Mouse (Mus musculus) heart, embryonic 12.5 days (tissue): ENCODE data around the gene L3mbtl2. TPM values are rescaled to one million over a fixed set of nuclear protein-coding genes. Genes with fewer than 3 reads are reported as not detected.

Experiments used
- ATAC-seq: fragments of 200-750 bp; cut with Nextera tagmentation; 2 replicates; pipeline ENCODE4 v1.8.0; 2017; ENCODE audit warnings: moderate TSS enrichment, moderate library complexity; ENCODE audit not compliant: insufficient number of reproducible peaks, low FRiP score
- H3K27ac ChIP-seq: fragments of 300-500 bp; sonication (generic); 2 replicates; pipeline ENCODE4 v1.5.1; 2016; ENCODE audit warnings: mild to moderate bottlenecking, moderate library complexity; ENCODE audit not compliant: poor library complexity, severe bottlenecking
- H3K27me3 ChIP-seq: fragments of 300-500 bp; sonication (generic); replicated peaks from 2 replicates; pipeline ENCODE4 v1.6.1; 2016; ENCODE audit warnings: mild to moderate bottlenecking, moderate library complexity
- H3K36me3 ChIP-seq: fragments of 300-500 bp; sonication (generic); 2 replicates; pipeline ENCODE4 v1.6.1; 2016; ENCODE audit warnings: mild to moderate bottlenecking, moderate library complexity
- H3K4me1 ChIP-seq: fragments of 300-500 bp; sonication (generic); replicated peaks from 2 replicates; pipeline ENCODE4 v1.6.1; 2016; ENCODE audit warnings: mild to moderate bottlenecking
- H3K4me2 ChIP-seq: fragments of 300-500 bp; sonication (generic); 2 replicates; pipeline ENCODE4 v1.6.1; 2016; ENCODE audit warnings: mild to moderate bottlenecking, moderate library complexity
- H3K4me3 ChIP-seq: fragments of 300-500 bp; sonication (generic); 2 replicates; pipeline ENCODE4 v1.5.1; 2016; ENCODE audit warnings: mild to moderate bottlenecking
- H3K9ac ChIP-seq: fragments of 300-500 bp; sonication (generic); 2 replicates; pipeline ENCODE4 v1.6.1; 2016; ENCODE audit warnings: mild to moderate bottlenecking, moderate library complexity
- H3K9me3 ChIP-seq: fragments of 300-500 bp; sonication (generic); replicated peaks from 2 replicates; pipeline ENCODE4 v1.6.1; 2016; ENCODE audit warnings: mild to moderate bottlenecking, moderate library complexity
- WGBS: fragments of 180-500 bp; shearing (Covaris S2); methylation state at CpG from one replicate; pipeline ENCODE4 v1.1.7; 2016; 5-methylcytosine and 5-hydroxymethylcytosine counted together
- polyA plus RNA-seq: library from polyadenylated mRNA; unstranded; fragments of >200 nt; fragmentation: Nextera tagmentation; extraction: Ambion mirVana; gene quantifications from 2 replicates; pipeline ENCODE4 v1.2.1, GENCODE M21; 2016

L3mbtl2 gene
- 19.4 and 20.3 TPM in 2 replicates for polyA plus RNA-seq

DNA sequence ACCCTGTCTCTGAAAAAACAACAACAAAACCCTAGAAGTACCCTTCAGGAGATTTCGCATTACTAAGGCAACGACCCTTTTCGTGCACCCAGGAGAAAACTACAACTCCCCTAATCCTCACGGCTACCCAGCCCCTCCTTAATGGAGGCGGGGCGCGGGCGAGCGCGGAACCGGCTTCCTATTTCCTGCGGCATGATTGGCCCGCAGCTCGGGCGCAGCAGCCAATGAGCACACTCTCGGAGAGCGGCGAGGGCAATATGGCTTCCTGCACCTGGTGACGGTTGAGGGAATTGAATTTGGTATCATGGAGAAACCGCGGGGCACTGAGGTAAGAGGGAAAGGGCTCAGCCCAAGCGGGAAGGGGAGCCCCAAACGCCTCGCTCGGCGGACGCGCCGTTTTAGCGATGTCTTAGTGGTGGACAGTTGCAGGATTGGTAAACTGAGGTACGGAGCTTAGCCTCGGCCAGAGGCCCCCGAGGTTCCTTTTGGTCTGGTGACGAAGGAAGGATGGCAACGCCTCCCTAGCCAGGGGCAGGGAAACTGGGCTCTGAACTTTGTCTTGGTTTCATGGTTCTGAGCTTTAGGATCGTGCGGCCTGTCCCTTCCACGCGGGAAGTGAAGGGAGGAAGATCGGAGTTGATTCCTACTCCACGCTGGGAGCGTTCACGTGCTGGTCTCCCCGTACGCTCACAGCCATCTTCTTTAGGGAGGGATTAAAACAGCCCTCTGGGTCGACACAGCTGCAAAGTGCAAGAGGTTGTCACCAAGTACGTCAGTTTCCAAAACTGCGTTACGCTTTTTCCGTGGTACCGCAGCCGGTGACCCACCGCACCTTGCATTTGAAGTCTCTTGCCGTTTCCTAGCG, at the start of gene L3mbtl2:
Gene L3mbtl2, plus strand, starts transcription at position 193 of the 865 bp plus-strand sequence.
- peak within 1 kb of the TSS; percentile 97 for H3K4me3 ChIP-seq
- H3K4me1 ChIP-seq, result peaks cover 7% of the 10 kb centered on the region
- no peaks in the 10 kb centered on the region for H3K9me3 ChIP-seq
- peak within 1 kb of the TSS; percentile 49; the same call in 1 of the 2 replicates for H3K27ac ChIP-seq
- under 1% methylated on average over 55 of the region's 55 CpGs for WGBS
- H3K9ac ChIP-seq, result peak within 1 kb of the TSS; percentile 82
- peak within 1 kb of the TSS; percentile 96 for H3K4me2 ChIP-seq
- no peaks in the 10 kb centered on the region for H3K27me3 ChIP-seq
- ATAC-seq, result peak; percentile 98
- peaks cover 22% of the 10 kb centered on the region for H3K36me3 ChIP-seq

GRCm38 (mm10) chr15:81649516-81650455, 13.9 kb upstream of the L3mbtl2 start:
- 0 out of 2 replicates have a peak, but pooled peaks cover 2% of the 10 kb centered on the region for H3K9me3 ChIP-seq
- WGBS, result 94% methylated on average over 8 of the region's 8 CpGs
- H3K36me3 ChIP-seq, result peaks cover 71% of the 10 kb centered on the region
- no peak overlapping the region for H3K4me2 ChIP-seq
- no peak overlapping the region for H3K27ac ChIP-seq
- ATAC-seq, result no peak
- H3K9ac ChIP-seq, result no peak overlapping the region
- no peaks in the 10 kb centered on the region for H3K27me3 ChIP-seq
- H3K4me1 ChIP-seq, result no peaks in the 10 kb centered on the region
- H3K4me3 ChIP-seq, result no peak overlapping the region

DNA sequence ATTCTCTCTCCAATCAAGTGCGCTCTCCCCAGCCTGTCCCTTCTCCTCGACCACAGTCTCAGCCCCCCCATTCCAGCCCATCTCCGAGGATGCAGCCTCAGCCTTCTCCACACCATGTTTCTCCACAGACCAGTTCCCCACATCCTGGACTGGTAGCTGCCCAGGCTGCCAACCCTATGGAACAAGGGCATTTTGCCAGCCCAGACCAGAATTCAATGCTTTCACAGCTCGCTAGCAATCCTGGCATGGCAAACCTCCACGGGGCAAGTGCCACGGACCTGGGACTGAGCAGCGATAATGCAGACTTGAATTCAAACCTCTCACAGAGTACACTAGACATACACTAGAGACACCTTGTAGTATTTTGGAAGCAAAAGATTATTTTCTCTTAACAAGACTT, 13.1 kb upstream of the L3mbtl2 start:
- Histone ChIP-seq H3K27me3 (no peaks in the 10 kb centered on the region), H3K4me2 (no peak overlapping the region), H3K36me3 (peaks cover 62% of the 10 kb centered on the region), H3K4me3 (no peak overlapping the region), H3K9ac (no peak overlapping the region), H3K4me1 (no peaks in the 10 kb centered on the region), H3K27ac (no peak overlapping the region), H3K9me3 (0 out of 2 replicates have a peak, but pooled peaks cover 2% of the 10 kb centered on the region)
- no peak for ATAC-seq
- WGBS, result 84% methylated on average over 7 of the region's 7 CpGs

GRCm38 (mm10) chr15:81661701-81662100, 2.0 kb upstream of the L3mbtl2 start:
- Histone ChIP-seq H3K4me2 (no peak overlapping the region), H3K9ac (no peak overlapping the region), H3K36me3 (peaks cover under 1% of the 10 kb centered on the region; the same call in 1 of the 2 replicates), H3K27me3 (no peaks in the 10 kb centered on the region), H3K4me3 (no peak overlapping the region), H3K9me3 (0 out of 2 replicates have a peak, but pooled peaks cover 2% of the 10 kb centered on the region), H3K4me1 (peaks cover 7% of the 10 kb centered on the region), H3K27ac (no peak overlapping the region)
- ATAC-seq, result no peak
- WGBS, result 82% methylated on average over 2 of the region's 2 CpGs

DNA sequence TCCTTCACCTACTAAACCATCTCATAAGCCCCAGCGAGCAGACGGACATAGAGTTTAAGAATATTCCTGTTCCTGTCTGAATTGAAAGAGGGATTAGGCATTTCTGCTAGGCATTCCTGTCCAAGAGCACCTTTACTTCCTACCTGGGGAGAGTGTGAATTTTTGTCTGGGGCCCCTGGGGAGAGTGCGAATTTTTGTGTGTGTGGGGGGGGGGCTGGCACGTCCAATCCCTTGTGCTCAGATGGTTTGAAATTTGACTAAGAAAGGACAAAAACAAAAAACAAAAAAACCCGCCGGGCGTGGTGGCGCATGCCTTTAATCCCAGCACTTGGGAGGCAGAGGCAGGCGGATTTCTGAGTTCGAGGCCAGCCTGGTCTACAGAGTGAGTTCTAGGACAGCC, 408 bp upstream of the L3mbtl2 start:
- Histone ChIP-seq H3K4me1 (peaks cover 7% of the 10 kb centered on the region), H3K4me2 (peak overlapping the region; percentile 96), H3K4me3 (peak overlapping the region; percentile 97), H3K9me3 (no peaks in the 10 kb centered on the region), H3K27me3 (no peaks in the 10 kb centered on the region), H3K27ac (no peak overlapping the region), H3K36me3 (peaks cover 16% of the 10 kb centered on the region), H3K9ac (no peak overlapping the region)
- ATAC-seq, result no peak
- WGBS, result 56% methylated on average over 10 of the region's 10 CpGs

- H3K9me3 ChIP-seq, result no peaks in the 10 kb centered on the region
- WGBS, result 86% methylated on average over 10 of the region's 10 CpGs
- no peak overlapping the region for H3K4me2 ChIP-seq
- no peak for ATAC-seq
- peaks cover 39% of the 10 kb centered on the region for H3K36me3 ChIP-seq
- no peak overlapping the region for H3K27ac ChIP-seq
- no peak overlapping the region for H3K4me3 ChIP-seq
- no peak overlapping the region for H3K9ac ChIP-seq
- H3K27me3 ChIP-seq, result no peaks in the 10 kb centered on the region
- H3K4me1 ChIP-seq, result peaks cover 7% of the 10 kb centered on the region
These were observed 3.3 kb downstream of the L3mbtl2 start for GRCm38 (mm10) chr15:81666957-81667356.

DNA sequence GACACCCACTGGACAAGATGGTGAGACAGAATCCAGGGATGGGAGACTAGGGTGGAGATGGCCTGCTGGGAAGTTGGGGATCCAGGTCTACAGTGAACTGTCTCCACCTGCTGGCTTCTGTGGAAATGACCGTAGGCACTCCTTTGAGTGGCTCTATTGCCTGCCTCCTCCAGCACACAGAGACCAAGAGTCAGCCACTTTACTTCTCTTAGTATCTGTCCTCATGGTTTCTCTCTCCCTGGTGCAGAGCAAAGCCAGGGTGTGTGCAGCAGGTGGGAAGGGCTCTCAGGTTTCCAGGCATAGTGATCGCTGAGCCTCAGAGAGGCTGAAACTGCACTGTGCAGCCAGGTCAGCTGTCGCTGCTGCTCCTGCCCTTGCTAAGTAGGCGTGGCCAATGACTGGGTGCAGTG, 6.5 kb downstream of the L3mbtl2 start:
- ATAC-seq, result no peak
- H3K9me3 ChIP-seq, result no peaks in the 10 kb centered on the region
- H3K4me2 ChIP-seq, result no peak overlapping the region
- H3K27me3 ChIP-seq, result no peaks in the 10 kb centered on the region
- no peak overlapping the region for H3K27ac ChIP-seq
- H3K4me1 ChIP-seq, result no peaks in the 10 kb centered on the region
- WGBS, result 73% methylated on average over 4 of the region's 4 CpGs
- no peak overlapping the region for H3K4me3 ChIP-seq
- peaks cover 55% of the 10 kb centered on the region for H3K36me3 ChIP-seq
- H3K9ac ChIP-seq, result no peak overlapping the region

DNA sequence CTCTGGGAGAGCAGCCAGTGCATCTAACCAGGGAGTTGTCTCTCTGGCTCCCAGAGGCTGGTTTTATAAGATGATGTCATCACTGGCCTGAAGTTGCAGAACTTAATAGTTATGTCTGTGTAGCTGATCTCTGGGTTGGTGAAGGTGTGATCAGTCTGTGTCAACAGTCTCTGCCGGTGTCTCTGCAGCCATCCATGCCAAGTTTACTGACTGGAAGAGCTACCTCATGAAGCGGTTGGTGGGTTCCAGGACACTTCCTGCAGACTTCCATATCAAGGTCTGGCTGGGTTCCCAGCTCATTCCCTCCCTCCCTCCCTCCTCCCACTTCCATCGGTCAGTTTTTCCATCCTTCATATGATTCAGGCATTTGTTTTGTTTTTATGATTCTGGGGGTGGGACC, 12.9 kb downstream of the L3mbtl2 start:
- peak overlapping the region; percentile 66 for H3K27ac ChIP-seq

DNA sequence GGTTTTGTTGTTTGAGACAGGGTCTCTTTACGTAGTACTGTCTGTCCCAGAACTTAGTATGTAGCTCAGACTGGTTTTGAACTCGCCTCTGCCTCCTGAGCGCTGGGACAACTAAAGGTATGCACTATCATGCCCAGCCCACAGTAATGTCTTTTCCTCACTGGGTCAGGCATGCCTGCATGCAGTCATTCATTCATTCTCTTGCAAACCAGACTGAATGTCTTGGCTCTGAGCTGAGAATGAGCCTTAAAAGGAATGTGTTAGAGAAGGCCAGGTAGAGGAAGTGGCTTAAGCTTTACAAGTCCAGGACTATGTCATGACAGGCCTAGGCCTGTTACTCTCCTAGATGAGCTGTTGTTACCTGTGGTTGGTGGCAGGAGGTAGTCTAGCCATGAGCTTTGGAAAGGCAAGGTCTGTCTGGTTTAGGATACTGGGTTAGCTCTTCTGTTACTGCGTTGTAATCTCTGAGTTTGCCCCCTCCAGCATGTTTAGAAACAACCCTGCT, 16.7 kb downstream of the L3mbtl2 start:
- Histone ChIP-seq H3K4me1 (no peaks in the 10 kb centered on the region; the same call in 1 of the 2 replicates), H3K9me3 (no peaks in the 10 kb centered on the region), H3K4me2 (no peak overlapping the region), H3K9ac (no peak overlapping the region), H3K4me3 (no peak overlapping the region), H3K27ac (no peak overlapping the region), H3K27me3 (no peaks in the 10 kb centered on the region), H3K36me3 (peaks cover 83% of the 10 kb centered on the region)
- no peak for ATAC-seq
- 93% methylated on average over 4 of the region's 4 CpGs for WGBS

More for the DNA sequence above, 12.9 kb downstream of the L3mbtl2 start:
- Histone ChIP-seq H3K9ac (no peak overlapping the region), H3K4me3 (no peak overlapping the region), H3K36me3 (peaks cover 63% of the 10 kb centered on the region), H3K4me2 (no peak overlapping the region), H3K27me3 (no peaks in the 10 kb centered on the region), H3K9me3 (no peaks in the 10 kb centered on the region), H3K4me1 (no peaks in the 10 kb centered on the region; the same call in 1 of the 2 replicates)
- 63% methylated on average over 3 of the region's 3 CpGs for WGBS
- peak; percentile 53 for ATAC-seq

GRCm38 (mm10) chr15:81693366-81693966, 29.8 kb downstream of the L3mbtl2 start:
- Histone ChIP-seq H3K4me1 (peaks cover 18% of the 10 kb centered on the region), H3K9me3 (no peaks in the 10 kb centered on the region), H3K9ac (peak overlapping the region; percentile 77), H3K36me3 (0 out of 2 replicates have a peak, but pooled peaks cover 2% of the 10 kb centered on the region), H3K4me3 (peak overlapping the region; percentile 58), H3K27ac (no peak overlapping the region), H3K27me3 (peaks cover 60% of the 10 kb centered on the region), H3K4me2 (peak overlapping the region; percentile 86)
- 5% methylated on average over 41 of the region's 41 CpGs for WGBS
- ATAC-seq, result no peak
